Mouse (Mus musculus) left cerebral cortex, adult 18-20 months (tissue): ENCODE measurements around the gene Gria3. TPM values are rescaled to one million over a fixed set of nuclear protein-coding genes. Genes with fewer than 3 reads are reported as not detected.

Experiments
- DNase-seq, 2 experiments: peaks; one replicate each; pipeline ENCODE4 v3.0.0; 2021 to 2022; ENCODE audit warnings: low spot score in 2 of 2, mixed read lengths in 1 of 2
- long read RNA-seq, 2 experiments: library from polyadenylated mRNA; stranded (forward); transcript quantifications; one replicate each; pipeline ENCODE4 v2.0.0; 2021
- total RNA-seq, 2 experiments: library from RNA; stranded (reverse); gene quantifications; 2 replicates each; pipeline ENCODE4 v1.2.3; 2021

Gene Gria3
- total RNA-seq: 100 to 1,000 TPM; 192 to 215 TPM
- long read RNA-seq, experiment 1, full-length matches to known transcripts: 41 of 82 reads
- long read RNA-seq, experiment 1, partial matches to known transcripts: 32 of 82 reads
- long read RNA-seq, experiment 1, other reads (novel, unspliced or antisense): 9 of 82 reads
- long read RNA-seq, experiment 2, full-length matches to known transcripts: 31 of 57 reads
- long read RNA-seq, experiment 2, partial matches to known transcripts: 24 of 57 reads
- long read RNA-seq, experiment 2, other reads (novel, unspliced or antisense): 2 of 57 reads

DNA sequence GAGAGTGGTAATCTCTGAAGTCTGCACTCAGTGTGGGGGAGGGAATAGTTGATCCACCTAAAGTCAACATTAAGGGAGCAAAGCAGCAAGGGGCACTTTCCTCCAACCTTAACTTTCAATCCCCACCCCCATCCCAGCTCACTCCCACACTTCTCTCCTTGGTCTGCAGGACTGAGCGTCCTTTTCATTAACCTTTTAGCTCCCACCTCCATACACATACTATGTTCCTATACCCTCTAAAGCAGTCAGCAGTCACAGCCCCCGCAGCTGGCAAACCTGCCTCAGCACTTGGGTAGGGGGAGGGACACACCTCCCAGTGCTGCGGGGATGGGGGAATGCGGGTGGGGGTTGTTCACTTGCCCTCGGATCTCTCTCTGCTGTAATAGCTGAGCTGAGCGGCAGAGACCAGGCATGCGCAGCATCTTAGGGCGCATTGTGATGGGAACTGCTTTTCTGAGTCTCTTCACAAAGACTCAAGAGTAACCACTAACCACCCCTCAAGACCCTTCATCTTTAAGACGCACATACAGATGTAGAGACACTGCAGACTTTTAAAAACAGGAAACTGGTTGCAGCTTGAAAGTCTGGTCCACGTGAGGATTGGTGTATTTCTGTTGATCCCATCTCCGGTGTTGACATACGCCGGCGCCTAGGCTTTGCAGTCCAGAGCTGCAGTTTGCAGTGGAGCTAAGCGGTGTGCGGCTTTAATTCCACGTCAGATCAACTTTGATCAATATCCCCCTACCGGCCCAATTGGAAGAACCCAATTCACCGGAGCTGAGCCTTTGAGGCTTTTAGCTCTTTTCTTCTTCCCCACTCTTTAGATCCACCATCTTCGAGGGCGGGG lies at the start of gene Gria3:
Gria3 (plus strand) TSS at position 797 of the 847 bp plus-strand sequence.
- DNase-seq: peak; percentile 23 to 45

DNA sequence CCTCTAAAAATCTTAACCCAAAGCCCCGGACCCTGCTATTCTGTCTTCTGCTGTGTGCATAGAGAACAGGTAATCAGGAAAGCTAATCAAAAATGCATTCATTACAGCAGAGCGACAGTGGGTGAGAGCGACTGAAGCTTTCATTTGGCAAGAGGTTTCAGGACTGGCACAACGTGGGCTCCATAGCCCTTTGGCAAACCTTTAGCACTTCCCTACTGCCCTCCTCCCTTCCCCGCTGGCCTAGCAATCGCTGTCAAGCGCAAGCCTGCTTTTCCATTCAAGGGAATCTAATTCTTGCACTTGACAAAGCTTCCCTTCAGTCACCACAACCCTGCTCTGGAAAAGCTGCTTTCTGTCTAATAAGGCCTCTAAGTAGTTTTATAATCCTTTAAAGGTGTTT lies 13.6 kb upstream of the Gria3 start:
- DNase-seq: no peak

DNA sequence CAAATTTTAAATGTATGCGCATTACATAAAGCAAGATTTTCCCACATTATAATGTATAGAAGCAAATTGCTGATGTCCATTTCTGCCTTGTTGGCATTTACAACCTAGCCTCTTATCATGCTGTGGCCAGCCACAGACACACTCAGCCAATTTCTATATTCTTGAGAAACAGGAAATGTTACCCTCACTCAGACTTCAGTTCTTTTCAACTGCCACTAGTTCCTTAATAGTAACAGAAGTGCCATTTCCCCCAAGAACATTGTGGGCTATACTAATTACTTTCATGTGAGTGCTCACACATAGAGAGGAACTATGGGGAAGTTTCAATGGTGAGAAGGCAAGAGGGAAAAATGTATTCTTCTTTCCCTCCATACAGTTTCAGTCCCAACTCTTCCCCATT lies 11.6 kb upstream of the Gria3 start:
- DNase-seq: no peak

DNA sequence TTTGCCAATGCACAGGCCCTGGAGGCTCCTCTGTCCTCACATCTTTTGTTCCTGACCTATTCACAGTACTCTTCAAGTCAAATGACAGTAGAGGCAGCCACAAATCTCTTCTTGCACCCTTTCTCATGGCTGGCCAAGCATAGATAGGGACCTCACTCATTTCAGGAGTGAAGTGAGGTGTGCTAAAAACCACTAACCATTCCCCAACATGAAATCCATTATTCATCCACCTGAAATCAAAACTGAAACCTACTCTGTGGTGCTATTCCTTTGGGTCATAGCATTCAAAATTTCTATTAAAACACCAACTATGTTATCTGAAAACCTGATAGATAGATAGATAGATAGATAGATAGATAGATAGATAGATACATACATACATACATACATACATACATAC lies 2.2 kb upstream of the Gria3 start:
- DNase-seq: no peak

DNA sequence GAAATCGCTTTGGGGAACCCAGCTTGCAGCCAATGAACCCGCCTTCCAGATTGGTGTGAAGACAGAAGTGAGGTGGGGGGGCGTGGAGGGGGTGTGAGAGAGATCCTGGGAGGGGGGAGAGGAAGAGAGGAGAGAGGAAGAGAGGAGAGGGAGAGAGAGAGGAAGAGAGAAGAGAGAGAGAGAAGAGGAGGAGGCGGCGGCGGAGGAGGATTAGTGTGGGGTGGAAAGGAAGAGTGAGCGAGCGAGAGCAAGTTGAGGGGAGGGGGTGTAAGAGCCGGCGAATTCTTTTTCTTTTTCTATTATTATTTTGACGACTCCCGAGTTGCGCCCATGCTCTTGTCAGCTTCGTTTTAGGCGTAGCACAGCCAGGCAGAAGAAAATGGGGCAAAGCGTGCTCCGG lies 532 bp downstream of the Gria3 start:
- peak; percentile 18 to 43 for DNase-seq

DNA sequence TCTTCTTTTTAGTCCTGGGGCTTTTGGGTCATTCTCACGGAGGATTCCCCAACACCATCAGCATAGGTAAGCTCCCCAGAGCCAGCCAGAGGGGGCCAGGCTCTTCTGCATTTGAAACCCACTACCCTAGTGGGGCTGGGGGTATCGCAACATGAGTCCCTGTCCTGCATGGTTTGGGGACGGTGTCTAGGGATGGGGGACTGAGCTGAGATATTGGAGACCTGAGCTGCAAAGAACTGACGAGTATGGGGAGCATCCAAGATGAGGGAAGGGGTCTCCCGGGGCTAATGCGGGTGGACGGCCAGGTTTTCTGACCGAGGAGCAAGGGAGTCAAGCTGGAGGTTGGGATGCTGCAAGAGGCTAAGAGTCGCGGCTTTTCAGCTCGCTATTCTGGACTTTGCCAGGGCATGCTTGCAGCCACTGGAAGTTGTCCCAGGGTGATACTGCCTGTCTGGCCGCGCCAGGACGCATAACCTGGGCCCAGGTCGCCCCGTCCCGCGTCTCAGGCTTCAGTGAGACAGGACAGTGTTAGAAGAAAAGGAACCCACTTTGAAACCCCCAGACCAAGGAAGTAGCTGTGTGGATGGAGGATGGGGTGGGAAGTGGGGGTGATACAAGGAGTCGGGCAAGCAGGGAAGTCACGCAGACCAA lies 1.1 kb downstream of the Gria3 start:
- peak in 1 of 2 experiments; percentile 23 for DNase-seq

DNA sequence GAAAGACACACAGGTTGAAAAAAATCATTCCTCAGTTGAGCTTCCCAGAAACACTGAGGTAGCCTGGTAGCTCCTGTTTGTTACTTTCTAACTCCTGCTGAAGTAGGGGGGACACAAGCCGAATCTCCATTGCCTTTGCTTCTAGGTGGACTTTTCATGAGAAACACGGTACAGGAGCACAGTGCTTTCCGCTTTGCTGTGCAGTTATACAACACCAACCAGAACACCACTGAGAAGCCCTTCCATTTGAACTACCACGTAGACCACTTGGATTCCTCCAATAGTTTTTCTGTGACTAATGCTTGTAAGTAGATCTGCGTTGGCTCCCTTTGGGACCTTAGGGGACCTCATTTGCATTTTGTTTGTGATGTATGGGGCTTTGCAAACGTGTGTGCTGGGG lies 2.0 kb downstream of the Gria3 start:
- DNase-seq: no peak

DNA sequence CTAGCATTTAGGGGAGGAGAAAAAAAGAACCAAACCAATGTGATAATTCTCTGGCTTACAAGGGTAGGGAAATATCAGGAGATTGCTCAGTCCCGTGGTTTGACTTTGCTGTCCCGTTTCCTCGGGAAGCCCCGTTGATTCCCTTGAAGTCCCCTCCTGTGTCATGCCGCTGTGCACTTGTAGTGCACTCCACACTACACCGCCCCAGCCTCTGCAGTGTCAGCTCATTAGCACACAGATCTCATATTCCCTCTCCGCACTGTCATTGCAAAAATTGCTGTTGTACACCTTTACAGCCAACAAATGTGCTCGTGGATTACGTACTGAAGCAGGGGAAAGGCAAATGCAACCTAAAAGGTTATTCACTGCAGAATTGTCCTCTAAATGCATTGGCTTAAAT lies 5.6 kb downstream of the Gria3 start:
- no peak for DNase-seq

DNA sequence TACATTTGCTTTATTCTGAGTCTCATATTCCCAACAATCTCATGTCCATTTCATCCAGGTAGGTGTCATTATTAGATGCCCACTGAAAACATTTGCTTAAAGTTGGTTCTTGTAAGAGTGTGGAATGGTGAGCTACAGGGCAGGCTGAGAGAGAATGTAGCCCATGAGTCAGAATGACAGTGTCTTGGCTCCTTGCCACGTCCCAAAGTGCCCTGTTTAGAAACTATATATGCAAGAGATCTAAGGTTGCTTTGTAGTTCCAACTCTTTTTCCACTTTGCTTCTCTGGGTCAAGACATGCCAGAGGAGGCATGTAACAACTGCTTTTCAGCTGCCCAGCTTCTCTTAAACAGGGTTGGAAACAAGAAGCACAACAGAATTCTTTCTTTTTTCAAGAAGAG lies 9.1 kb downstream of the Gria3 start:
- DNase-seq: no peak

DNA sequence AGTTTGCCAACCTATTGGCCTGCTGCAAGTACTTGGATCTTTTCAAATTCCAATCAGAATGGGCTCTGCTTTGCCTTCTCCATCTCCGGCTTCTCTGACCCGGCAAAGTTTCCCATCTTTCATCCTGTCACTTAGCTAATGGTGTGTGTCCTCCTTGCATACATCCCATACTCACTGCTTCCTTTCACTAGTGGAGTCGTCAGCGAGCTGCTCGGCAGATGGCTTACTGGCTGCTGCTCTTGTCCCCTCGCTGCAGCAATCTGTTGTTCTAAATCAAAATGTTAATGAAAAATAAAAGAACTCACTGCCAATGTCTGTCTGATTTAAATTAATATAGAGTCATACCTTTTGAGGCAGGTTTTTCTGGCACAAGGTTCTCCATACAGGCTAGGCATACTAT lies 25.0 kb downstream of the Gria3 start:
- DNase-seq: no peak

DNA sequence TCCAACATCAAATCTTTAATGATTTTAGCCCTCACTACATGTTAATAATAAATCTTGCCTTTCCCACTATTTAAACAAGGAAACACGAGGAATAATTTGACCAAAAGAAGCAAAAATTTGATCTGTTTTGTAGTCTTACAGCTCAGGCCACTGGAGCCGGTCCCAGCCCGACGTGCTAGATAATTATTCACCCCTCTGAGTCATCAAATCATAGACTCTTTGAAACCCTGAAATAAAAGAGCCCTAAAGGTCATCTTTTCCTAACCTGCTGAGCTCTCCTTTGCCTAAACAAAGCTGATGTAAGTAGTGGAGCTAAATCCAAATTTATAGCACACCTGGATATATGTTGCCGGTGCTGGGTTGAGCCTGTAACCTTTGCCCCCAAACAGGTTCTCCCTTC lies 27.4 kb downstream of the Gria3 start:
- no peak for DNase-seq

DNA sequence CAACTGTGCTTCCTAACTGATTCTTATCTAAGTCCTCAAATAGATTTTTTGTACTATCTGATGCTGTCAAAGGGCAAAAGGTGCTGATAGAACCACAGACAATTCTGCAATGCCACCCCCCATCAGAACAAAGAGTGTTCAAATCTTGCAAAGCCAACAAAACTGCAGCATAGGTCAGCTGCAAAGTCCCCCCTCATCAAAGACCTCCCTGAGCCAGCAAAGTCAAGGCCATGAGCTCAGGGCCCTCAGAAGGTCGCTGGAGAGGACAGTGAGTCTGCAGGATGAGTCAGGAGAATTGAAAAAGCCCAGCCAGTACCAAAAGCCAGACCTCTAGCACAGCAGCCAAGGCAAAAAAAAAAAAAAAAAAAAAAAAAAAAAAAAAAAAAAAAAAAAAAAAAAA lies 34.9 kb downstream of the Gria3 start:
- DNase-seq: no peak

DNA sequence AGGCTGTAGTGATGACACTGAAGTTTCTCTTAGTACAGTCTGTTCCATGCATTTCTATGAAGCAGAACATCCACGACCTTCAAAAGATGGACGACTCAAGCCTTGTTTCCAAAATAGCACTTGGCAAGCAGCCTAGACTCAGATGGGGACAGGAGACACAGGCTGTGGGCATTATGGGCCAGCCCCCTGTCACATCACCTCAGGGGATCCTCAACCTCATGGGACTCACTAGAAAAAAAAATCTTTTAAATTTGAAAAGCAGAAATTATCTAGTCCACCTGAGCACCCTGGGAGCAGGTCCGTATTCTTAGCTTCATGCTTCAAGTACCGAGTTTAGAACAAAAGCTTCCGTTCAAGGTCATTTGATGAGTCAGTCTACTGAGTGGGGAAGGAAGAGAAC lies 38.2 kb downstream of the Gria3 start:
- no peak for DNase-seq

DNA sequence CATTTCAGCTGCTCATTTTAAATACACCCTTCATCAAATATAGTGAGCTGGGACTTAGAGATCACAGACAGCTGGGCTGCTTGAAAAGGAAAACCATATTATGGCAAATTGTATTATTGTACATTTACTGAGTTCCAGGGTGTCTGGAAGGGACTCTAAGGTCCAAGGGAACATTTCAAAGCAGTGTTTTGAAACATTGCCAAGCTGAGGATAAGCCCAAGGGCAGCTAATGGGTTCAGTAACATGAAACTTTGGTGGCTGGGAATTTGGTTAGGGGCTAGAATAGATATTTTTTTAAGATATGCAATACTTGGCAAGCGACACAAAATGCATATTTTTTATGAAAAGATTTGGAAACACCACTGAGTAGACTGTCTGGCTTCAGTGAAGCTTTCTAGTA lies 48.2 kb downstream of the Gria3 start:
- no peak for DNase-seq

DNA sequence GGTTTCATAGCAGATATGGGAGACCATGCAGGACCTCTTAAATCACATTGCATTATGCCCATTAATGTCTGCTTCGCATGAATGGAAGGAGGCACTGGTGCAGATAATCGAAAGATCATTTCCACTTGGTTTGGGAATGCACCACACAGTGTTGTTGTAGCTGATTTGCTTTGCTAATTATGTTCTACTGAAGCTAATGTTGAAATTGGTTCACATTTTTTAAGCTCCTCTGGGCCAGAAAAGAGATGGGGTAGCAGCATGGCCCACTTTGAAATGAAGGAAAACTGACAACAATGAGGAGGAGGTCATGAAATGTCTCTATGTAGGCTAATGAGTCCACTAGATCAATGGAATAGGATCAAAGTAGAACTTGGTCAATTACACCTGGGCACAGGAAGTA lies 76.8 kb downstream of the Gria3 start:
- DNase-seq: no peak

DNA sequence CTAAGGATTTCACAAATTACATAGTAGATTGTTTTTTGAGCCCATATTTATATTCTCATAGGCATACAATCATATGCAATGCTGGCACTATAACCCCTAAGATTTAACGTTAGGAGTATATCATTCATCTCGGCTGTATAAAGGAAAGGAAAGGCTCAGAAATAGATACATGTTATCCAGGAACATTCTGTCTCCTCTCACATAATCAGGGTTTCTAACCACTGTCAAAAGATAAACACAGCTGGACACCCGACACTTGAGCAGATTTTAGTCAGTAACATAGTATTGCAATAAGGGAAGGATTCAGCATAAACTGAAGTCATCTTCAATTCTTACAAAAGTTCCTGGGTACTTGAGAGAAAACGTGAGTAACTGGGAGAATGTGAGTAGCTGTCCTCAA lies 95.9 kb downstream of the Gria3 start:
- DNase-seq: no peak

DNA sequence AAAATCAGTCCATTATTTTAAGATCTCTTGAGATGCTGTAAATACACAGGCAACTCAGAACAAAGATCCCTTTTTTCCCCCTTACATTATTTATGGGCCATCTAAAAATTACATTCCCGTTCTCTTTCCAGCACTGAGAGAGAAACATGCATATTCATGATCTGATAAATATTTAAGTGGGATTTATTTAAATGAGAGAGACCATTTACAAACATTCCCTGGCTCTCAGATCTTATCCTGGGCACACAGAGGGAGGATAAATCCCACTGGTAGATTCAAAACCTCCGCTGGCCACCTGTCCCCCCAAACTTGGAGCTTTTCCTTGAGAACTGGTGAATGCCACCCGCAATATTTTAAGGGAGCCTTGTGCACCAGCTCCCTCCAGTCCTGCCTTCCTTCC lies 104.7 kb downstream of the Gria3 start:
- no peak for DNase-seq

DNA sequence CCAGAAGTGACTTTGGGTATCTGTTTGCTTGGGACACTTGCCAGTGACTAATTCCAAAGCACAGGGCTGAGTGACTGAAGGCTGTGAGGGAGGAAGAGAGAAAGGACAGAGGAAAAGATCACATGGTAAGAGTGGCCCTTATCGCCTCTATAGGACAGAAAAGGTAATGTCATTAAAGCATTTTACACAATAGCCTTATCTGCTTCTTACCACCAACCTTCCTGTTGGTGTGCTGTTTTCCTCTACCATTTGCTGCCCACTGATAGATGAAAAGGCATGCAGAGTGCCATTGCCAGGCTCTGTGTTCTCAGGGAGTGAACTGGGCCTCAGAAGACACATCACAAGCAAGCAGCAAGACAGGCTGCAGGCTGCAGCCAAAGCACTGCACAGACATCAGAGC lies 107.3 kb downstream of the Gria3 start:
- DNase-seq: no peak

DNA sequence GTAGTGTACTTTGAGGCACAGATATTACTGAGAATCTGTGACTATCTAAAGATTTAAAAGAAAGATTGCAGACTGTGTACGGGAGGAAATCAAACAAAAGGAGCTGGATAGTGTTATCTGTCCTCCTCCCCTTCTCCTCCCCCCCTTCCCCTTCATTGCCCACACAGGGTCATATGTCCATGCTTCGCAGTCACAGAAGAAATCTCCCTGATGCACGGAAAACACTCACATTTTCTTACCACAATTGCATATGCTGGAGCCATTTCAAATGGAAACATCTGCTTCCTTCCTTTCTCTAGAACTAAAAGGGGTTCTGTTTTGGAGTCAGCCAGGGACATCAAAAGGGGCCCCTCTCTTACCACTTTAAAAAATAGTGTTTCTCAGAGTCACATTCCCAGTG lies 114.3 kb downstream of the Gria3 start:
- no peak for DNase-seq

DNA sequence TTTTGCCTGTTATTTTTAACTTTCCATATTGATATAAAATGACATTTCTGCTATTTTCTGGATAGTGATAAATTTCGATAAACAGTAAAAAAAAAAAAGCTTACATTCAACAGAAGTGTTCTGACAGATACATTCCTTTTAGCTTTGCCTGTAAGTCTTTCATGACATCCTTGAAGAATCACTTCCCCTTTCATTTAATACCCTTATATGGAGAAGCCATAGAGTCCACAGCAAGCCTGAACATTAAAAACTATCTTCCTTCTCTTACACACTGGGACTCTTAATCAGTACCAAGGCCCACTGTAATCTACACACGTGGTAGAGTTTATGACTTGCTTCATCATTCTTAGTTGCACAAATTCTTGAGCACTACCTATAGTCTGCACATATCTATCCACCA lies 131.9 kb downstream of the Gria3 start:
- no peak for DNase-seq

DNA sequence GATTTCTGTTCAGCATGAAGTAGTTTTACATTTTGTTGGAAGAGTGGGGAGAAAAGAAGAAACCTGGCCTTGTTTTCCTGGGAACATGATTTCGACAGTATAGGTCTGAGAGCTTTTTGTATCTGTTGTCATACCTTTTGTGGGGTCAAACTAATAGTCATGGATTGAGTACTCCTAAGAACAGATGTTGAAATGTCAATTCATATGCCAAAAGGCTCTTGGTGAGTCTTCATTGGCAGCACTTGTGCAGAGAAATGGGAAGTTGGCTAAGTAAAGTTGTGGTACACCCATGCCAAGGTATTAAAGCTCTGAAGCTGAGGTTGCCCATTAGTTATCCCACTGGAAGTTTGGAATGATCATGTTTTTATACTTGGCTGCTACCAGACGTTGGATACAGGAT lies 135.2 kb downstream of the Gria3 start:
- no peak for DNase-seq

DNA sequence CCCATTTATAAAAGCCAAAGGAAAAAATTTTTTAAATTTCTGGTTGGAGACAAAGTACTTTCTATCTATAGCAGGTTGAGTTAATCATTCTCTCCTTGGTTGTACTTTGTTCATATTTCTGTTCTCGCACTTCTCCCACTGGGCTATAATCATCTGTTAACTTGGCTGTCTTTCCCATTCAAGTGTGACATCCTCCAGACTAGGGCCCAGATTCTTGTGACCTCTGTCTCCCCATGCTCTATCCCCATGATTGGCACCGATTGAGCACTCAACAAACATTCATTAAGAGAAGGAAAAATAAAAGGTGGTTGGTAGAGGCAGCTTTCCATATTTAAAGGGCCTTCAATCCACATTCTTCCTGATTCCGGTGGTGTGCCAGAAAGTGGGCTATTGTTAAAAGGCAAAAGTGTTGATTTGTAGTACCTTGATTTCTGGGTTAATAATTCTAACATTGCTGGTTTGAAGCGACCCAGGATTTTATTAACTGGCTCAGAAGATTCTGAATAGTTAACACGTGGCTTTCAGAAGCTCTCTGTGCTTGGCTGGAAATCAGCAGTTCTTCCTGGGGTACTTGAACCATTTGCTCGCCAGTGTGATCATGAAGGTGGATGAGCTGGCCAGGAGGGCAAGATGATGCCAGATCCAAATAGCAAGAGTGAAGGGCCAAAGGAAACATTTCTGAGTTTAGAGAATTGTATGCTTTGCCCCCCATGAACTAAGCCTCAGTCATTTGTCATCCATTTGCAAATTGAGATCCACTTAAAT lies 161.8 kb downstream of the Gria3 start:
- DNase-seq: no peak
